Mouse (Mus musculus) kidney, adult 2 months (tissue): ENCODE measurements around the gene Gpr107. TPM values are rescaled to one million over a fixed set of nuclear protein-coding genes. Genes with fewer than 3 reads are reported as not detected.
A peak's percentile ranks its signal among the peaks of the same experiment; 100 is the strongest.

Experiments
- DNase-seq: peaks from one replicate; pipeline ENCODE4 v3.0.0; 2021
- H3K27ac ChIP-seq: fragments of 200-500 bp; 2 replicates; pipeline ENCODE4 v1.5.1; 2012; ENCODE audit warnings: low read depth, low read length, control low read depth, inconsistent platforms; ENCODE audit not compliant: insufficient read depth
- H3K27me3 ChIP-seq: fragments of 200-500 bp; replicated peaks from 2 replicates; pipeline ENCODE4 v1.6.1; 2012; ENCODE audit warnings: mild to moderate bottlenecking, moderate library complexity, low read length, inconsistent platforms; ENCODE audit not compliant: control insufficient read depth, insufficient read depth
- H3K36me3 ChIP-seq: fragments of 200-500 bp; 2 replicates; pipeline ENCODE4 v1.6.1; 2012; ENCODE audit warnings: mild to moderate bottlenecking, moderate library complexity, low read length, inconsistent platforms; ENCODE audit not compliant: control insufficient read depth, insufficient read depth
- H3K4me1 ChIP-seq: fragments of 200-500 bp; 2 replicates; pipeline ENCODE4 v1.6.1; 2011; ENCODE audit warnings: low read length; ENCODE audit not compliant: control insufficient read depth, insufficient read depth
- H3K4me3 ChIP-seq: fragments of 200-500 bp; 2 replicates; pipeline ENCODE4 v1.5.1; 2011; ENCODE audit warnings: mild to moderate bottlenecking, low read depth, low read length, control low read depth; ENCODE audit not compliant: insufficient read depth
- CTCF ChIP-seq: fragments of 200-500 bp; conservative IDR thresholded peaks from 2 replicates; pipeline ENCODE4 v1.5.1; 2011; ENCODE audit warnings: low read depth, mild to moderate bottlenecking, control low read depth, low read length, moderate library complexity, mixed read lengths; ENCODE audit not compliant: insufficient read depth, insufficient read length
- POLR2A ChIP-seq: fragments of 200-500 bp; IDR thresholded peaks from one replicate; pipeline ENCODE4 v1.6.1; 2011; ENCODE audit warnings: low read depth, low read length, control low read depth
- whole genome bisulfite sequencing: fragments of 180-500 bp; shearing (Covaris S2); methylation state at CpG from one replicate; pipeline ENCODE4 v1.1.7; 2018; 5-methylcytosine and 5-hydroxymethylcytosine counted together
- polyA plus RNA-seq: library from polyadenylated mRNA; depleted of rRNA; stranded (reverse); fragments of >200 nt; gene quantifications from 2 replicates; pipeline ENCODE4 v1.2.3, GENCODE M21; 2012

Gene Gpr107
- polyA plus RNA-seq, 1 experiment: 22.2 TPM

GRCm38 (mm10) chr2:31111685-31112084 lies 40.4 kb upstream of the Gpr107 start:
- no peak for DNase-seq
- TF ChIP-seq POLR2A (no peak), CTCF (no peak)
- no peak overlapping the region for H3K27ac ChIP-seq
- H3K36me3 ChIP-seq: no peaks in the 10 kb centered on the region
- H3K4me1 ChIP-seq: peaks cover 8% of the 10 kb centered on the region; the same call in 1 of the 2 replicates
- H3K27me3 ChIP-seq: no peaks in the 10 kb centered on the region
- H3K4me3 ChIP-seq: no peak overlapping the region
- WGBS: 56% methylated on average over 6 of the region's 6 CpGs

GRCm38 (mm10) chr2:31114205-31114604 lies 37.9 kb upstream of the Gpr107 start:
- no peak for DNase-seq
- Histone ChIP-seq H3K36me3 (no peaks in the 10 kb centered on the region), H3K4me1 (no peaks in the 10 kb centered on the region; the same call in 1 of the 2 replicates), H3K27me3 (no peaks in the 10 kb centered on the region), H3K4me3 (no peak overlapping the region), H3K27ac (no peak overlapping the region)
- WGBS: 99% methylated on average over 2 of the region's 2 CpGs
- TF ChIP-seq POLR2A (no peak), CTCF (no peak)

- Histone ChIP-seq H3K27me3 (no peaks in the 10 kb centered on the region), H3K27ac (no peak overlapping the region), H3K4me1 (peaks cover 2% of the 10 kb centered on the region; the same call in 1 of the 2 replicates), H3K36me3 (no peaks in the 10 kb centered on the region), H3K4me3 (no peak overlapping the region)
- no peak for TF ChIP-seq CTCF
- no peak for TF ChIP-seq POLR2A
- WGBS: 45% methylated on average over 10 of the region's 10 CpGs
- no peak for DNase-seq
Measured at GRCm38 (mm10) chr2:31115091-31115942, 36.8 kb upstream of the Gpr107 start.

- Histone ChIP-seq H3K27me3 (no peaks in the 10 kb centered on the region), H3K36me3 (no peaks in the 10 kb centered on the region), H3K4me1 (peaks cover 6% of the 10 kb centered on the region; the same call in 1 of the 2 replicates), H3K27ac (no peak overlapping the region), H3K4me3 (no peak overlapping the region)
- TF ChIP-seq CTCF (no peak), POLR2A (no peak)
- no peak for DNase-seq
- 68% methylated on average over 10 of the region's 10 CpGs for WGBS
Measured at GRCm38 (mm10) chr2:31115943-31116731, 36.0 kb upstream of the Gpr107 start.

GRCm38 (mm10) chr2:31118211-31118610 lies 33.9 kb upstream of the Gpr107 start:
- TF ChIP-seq CTCF: no peak
- no peak for TF ChIP-seq POLR2A
- WGBS: 79% methylated on average over 3 of the region's 3 CpGs
- DNase-seq: no peak
- no peaks in the 10 kb centered on the region for H3K36me3 ChIP-seq
- H3K27ac ChIP-seq: no peak overlapping the region
- no peak overlapping the region for H3K4me3 ChIP-seq
- no peaks in the 10 kb centered on the region for H3K27me3 ChIP-seq
- H3K4me1 ChIP-seq: peaks cover 10% of the 10 kb centered on the region; the same call in 1 of the 2 replicates

GRCm38 (mm10) chr2:31118639-31119380 lies 33.3 kb upstream of the Gpr107 start:
- 74% methylated on average over 10 of the region's 10 CpGs for WGBS
- TF ChIP-seq POLR2A (no peak), CTCF (no peak)
- no peak for DNase-seq
- no peak overlapping the region for H3K4me3 ChIP-seq
- peaks cover 10% of the 10 kb centered on the region; the same call in 1 of the 2 replicates for H3K4me1 ChIP-seq
- H3K36me3 ChIP-seq: no peaks in the 10 kb centered on the region
- H3K27ac ChIP-seq: no peak overlapping the region
- H3K27me3 ChIP-seq: no peaks in the 10 kb centered on the region

GRCm38 (mm10) chr2:31119795-31120194 lies 32.3 kb upstream of the Gpr107 start:
- Histone ChIP-seq H3K4me3 (no peak overlapping the region), H3K4me1 (peaks cover 10% of the 10 kb centered on the region; the same call in 1 of the 2 replicates), H3K36me3 (no peaks in the 10 kb centered on the region), H3K27me3 (no peaks in the 10 kb centered on the region), H3K27ac (no peak overlapping the region)
- WGBS: 72% methylated on average over 13 of the region's 13 CpGs
- peak; percentile 56 for DNase-seq
- no peak for TF ChIP-seq CTCF
- no peak for TF ChIP-seq POLR2A
